Mouse (Mus musculus): ENCODE measurements around the gene Lhfp. TPM values are rescaled to one million over a fixed set of nuclear protein-coding genes. Genes with fewer than 3 reads are reported as not detected.

Lhfp gene
- polyA plus RNA-seq, 1 experiment from 2014 or later: 50.8 TPM

DNA sequence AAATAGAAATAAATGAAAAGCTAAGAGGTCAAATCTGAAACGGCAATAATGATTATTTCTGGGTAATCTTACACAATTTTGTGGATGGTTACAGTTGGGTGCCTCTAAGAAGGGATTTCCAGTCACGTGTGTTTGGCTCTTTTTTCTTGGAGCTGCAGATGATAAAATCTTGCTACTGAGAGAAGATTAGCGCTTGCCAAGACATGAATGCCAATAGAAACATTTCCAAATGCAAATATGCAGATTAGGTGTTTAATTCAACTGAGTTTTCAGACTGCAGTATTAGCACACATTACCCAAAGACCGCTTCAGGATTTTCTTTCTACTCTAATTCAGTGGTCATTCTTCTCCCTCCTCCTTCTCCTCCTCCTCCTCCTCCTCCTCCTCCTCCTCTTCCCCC, 268.8 kb downstream of the Lhfp start:
- Histone ChIP-seq H3K27ac (no peak overlapping the region), H3K4me1 (peaks cover 3% of the 10 kb centered on the region), H3K36me3 (no peaks in the 10 kb centered on the region), H3K4me3 (no peak overlapping the region), H3K27me3 (ENCODE audit: insufficient read depth, poor library complexity, severe bottlenecking) (no peaks in the 10 kb centered on the region), H3K9me3 (no peaks in the 10 kb centered on the region)
- no peak for DNase-seq (ENCODE audit: low spot score)
- WGBS: 70% methylated on average over 4 of the region's 4 CpGs

DNA sequence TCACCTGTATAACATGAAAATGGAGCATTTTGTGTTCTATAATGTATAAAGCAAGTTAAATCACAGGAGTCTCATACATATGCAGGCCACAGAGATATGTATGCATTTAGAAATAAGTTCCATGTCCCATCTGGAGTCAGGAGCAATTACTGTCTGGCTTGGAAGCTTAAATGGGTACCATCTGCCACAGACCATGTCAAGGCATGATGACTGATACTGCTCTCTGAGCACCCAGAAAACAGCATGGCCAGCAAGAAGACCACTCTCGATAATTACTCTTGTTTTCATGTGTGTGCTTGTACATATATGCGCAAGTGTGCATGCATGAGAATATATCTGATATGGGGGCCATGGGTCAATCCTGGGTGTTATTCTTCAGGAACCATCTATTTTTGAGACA, 269.3 kb downstream of the Lhfp start:
- no peaks in the 10 kb centered on the region for H3K9me3 ChIP-seq
- no peak for DNase-seq (ENCODE audit: low spot score)
- no peaks in the 10 kb centered on the region for H3K36me3 ChIP-seq
- 89% methylated on average over 2 of the region's 2 CpGs for WGBS
- H3K27ac ChIP-seq: no peak overlapping the region
- no peak overlapping the region for H3K4me3 ChIP-seq
- no peaks in the 10 kb centered on the region for H3K27me3 ChIP-seq (ENCODE audit: insufficient read depth, poor library complexity, severe bottlenecking)
- H3K4me1 ChIP-seq: peaks cover 3% of the 10 kb centered on the region

Other genes with a start within 250 kb of the Lhfp start
- gene Cog6, start 24.3 kb upstream of the Lhfp start, polyA plus RNA-seq (2016; fragmentation: Nextera tagmentation; extraction: Ambion mirVana): 45.0 and 57.7 TPM in 2 replicates